Mouse (Mus musculus) liver, embryonic 14.5 days (tissue): ENCODE measurements at regions not wholly inside any gene's neighbourhood (a gene's known extent, or its start where the extent isn't known, plus 50 kb on each side); places are given as distances from the start of the nearest gene placed in this dataset.

ENCODE experiments used
- CTCF ChIP-seq: IDR thresholded peaks from 2 replicates; pipeline ENCODE4 v1.5.1; 2016; ENCODE audit warnings: antibody characterized with exemption, low read depth, control low read depth
- EP300 ChIP-seq: IDR thresholded peaks from 2 replicates; pipeline ENCODE4 v1.6.1; 2016; ENCODE audit warnings: antibody characterized with exemption, low read depth

DNA sequence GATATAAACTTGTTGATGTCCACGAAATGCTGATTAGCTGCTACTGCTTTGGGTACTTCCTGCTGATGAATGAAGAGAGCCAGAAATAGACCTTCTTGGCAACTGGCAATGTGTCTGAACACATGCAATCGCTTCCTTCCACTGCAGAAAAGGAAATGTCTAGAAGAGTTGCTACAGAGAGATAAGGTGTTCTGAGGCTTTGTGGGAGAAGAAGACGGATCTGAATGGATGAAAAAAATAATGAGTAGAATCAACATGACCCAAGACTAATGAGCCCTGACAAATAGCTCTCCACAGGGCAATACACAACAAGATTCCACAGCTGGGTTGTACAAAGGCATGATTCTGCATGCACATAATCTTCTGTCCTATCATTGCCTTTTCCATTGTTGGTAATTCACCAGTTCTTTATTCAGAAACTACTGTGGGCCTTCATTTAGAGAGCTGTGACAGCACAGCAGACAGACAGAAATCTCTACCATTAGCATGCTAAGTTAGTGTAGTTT, 268.7 kb upstream of the Klf6 start:
- TF ChIP-seq CTCF (no peak), EP300 (0 out of 2 replicates have a peak, but pooled peaks have one; percentile 16)
